Mouse (Mus musculus): ENCODE measurements around the gene Srrm2.

GRCm38 (mm10) chr17:23758801-23759200, 31.5 kb upstream of the Srrm2 start:
- TF ChIP-seq CTCF (conservative IDR thresholded peaks at IDR 0.05; ENCODE audit: low read length), result no peak
- no peak for TF ChIP-seq NANOG (IDR thresholded peaks at IDR 0.05; ENCODE audit: borderline replicate concordance, low read length)
